Mouse (Mus musculus): ENCODE results near the gene Gm20708.

DNA sequence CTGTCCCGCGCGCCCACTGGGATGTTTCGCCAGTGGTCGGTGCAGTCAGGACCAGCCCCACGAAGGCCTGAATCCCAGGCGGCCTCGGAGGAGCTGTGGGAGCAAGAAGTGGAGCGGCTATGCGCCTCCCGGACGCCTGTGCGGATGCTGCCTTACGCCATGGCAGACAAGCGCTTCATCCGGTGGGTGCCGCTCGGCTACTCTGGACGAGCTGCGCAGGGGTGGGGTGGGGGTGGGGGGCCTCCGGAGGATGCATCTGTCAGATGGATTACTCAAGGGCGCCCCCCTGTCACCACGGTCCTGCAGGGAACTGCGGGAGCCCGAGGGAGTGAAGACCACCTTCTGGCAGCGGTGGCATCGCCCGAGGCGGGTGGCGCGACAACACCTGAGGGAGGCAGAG lies 26.4 kb upstream of the Gm20708 start:
- TF ChIP-seq GATA1 (IDR thresholded peaks at IDR 0.05; ENCODE audit: low read length) (no peak), TAL1 (IDR thresholded peaks at IDR 0.05; ENCODE audit: low read length) (no peak)
